Mouse (Mus musculus): ENCODE measurements around the gene P2ry12.

P2ry12 gene

GRCm38 (mm10) chr3:59185662-59186061 is 77.0 kb downstream of the P2ry12 start:
- no peak for DNase-seq (ENCODE audit: low read depth, low spot score)

DNA sequence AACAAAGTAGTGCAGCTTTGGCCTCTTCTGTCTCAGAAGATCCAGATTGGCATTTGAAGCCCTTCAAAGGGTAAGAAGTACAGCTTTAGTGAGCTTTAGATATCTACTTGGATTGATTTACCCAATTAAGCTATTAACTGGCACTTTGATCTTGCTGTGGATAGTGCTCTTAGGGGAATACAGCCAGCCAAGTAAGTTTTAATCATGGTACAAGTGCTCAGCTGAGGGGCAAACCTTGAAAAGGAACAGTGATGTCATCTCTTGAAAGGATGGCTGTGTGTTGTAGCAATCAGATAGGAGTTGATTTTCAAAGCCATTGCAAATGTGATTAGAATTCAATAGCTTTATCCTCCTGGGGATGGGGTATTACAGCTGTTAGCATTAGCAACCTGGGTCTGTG is 80.5 kb downstream of the P2ry12 start:
- no peak for DNase-seq (ENCODE audit: low read depth, low spot score)

- no peak for DNase-seq (ENCODE audit: low read depth, low spot score)
Measured at GRCm38 (mm10) chr3:59181134-59181533, 81.5 kb downstream of the P2ry12 start.

GRCm38 (mm10) chr3:59176871-59177270 is 85.8 kb downstream of the P2ry12 start:
- no peak for DNase-seq (ENCODE audit: low read depth, low spot score)

GRCm38 (mm10) chr3:59175234-59175633 is 87.4 kb downstream of the P2ry12 start:
- no peak for DNase-seq (ENCODE audit: low read depth, low spot score)

GRCm38 (mm10) chr3:59174426-59175154 is 88.1 kb downstream of the P2ry12 start:
- DNase-seq (ENCODE audit: low read depth, low spot score), result no peak

DNA sequence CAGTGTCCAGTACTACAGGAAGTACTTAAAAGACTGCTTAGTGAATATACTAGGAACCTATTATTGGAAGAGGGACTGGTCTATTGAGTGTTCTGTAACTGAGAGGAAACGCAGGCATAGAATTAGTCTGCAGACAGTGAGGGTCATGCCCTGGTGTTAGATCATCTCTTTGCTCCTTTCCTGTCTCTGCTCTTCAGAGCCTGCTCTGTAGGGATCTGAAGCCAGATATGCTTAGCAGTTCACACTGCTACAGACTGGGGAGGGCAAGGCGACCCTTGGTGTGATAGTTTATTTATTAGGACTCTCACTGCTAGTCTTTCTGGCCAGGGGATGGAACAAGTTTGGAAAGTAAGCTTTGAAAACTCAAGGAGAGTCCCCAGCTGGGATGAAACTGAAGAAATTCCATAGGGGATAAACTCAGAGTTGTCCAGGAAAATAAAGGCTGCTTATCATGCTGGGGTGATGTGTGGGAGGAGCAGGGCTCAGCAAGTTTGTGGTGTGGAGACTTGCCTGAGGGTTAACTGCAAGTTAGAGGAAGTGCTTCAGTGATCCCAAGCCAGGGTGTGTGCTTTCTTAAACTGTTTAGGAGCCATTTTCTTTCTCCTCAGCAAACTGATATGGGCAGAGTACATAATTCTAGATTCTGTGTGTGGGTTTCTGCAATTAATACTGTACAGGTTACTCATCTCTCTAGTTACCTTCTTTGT is 92.6 kb downstream of the P2ry12 start:
- DNase-seq (ENCODE audit: low read depth, low spot score), result no peak

DNA sequence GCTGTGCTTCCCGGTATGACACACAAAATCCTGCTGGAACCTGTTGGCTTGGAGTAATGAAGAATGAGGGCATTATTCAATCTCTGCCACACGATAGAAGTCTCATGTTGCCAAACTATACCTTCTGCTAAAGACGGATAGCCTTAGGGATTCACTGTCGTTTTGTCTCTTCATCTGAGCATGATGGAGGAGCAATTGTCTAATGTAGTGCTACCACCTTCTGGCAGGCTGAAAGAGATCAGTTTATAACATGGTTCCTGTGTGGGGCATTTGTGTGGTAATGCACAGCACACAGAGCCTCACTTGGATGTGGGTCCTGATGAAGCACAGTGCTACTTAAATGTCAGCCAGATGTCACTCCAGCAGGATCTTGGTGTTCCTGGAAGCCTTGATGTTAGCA is 93.5 kb downstream of the P2ry12 start:
- no peak for DNase-seq (ENCODE audit: low read depth, low spot score)

- no peak for DNase-seq (ENCODE audit: low read depth, low spot score)
Measured at GRCm38 (mm10) chr3:59168476-59168875, 94.2 kb downstream of the P2ry12 start.

DNA sequence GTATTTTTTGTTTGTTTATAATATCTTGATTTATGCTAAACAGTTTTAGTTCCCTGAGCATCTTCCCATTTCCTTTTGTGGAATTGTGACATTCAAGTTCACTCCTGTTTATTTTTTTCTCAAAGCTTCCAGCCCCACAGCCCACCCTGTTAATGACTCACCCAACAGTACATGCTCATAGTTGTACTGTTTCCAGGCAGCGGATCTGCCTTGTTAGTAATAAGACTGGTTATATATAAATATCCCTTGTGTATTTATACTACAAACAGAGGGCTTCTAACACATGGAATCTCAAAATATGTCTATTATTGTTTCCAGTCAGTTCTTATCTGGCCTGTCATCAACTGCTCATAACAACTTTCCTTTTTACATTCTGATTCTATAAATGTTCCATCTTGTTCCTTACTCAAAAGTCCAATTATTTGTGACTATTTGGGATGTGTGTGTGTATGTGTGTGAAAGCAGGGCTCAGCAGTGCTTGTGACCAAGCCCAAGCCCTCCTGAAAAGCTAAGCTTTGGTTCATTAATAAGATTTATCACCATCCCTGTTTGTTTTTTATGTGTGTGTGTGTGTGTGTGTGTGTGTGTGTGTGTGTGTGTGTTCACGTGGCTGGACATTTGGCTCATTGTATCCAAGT is 95.1 kb downstream of the P2ry12 start:
- DNase-seq (ENCODE audit: low read depth, low spot score), result no peak

Measured in c-Kit-negative CD71-positive TER-119-positive erythroid progenitor cells, embryonic 14.5 days (primary cell).